ENCODE assay signal across 8 mouse cellular contexts in genomic region chr8:120569939-120570715, GRCm38 (mm10). TPM values are rescaled to one million over a fixed set of nuclear protein-coding genes. Genes with fewer than 3 reads are reported as not detected.
DNase-seq lines count a peak whose midpoint lies in the region; ATAC-seq lines count a peak whose summit lies in the region.

No protein-coding gene starts in this region.

- H3K4me1 ChIP-seq in forebrain, embryonic 16.5 days (replicated peaks; ENCODE audit: control insufficient read depth, insufficient read depth, low read length), result peaks cover 18% of the 10 kb centered on the region
- peaks cover 43% of the 10 kb centered on the region for H3K4me1 ChIP-seq in hindbrain, embryonic 13.5 days (replicated peaks)
- H3K4me1 ChIP-seq in limb, embryonic 11.5 days (ENCODE audit: control insufficient read depth, insufficient read depth, low read length), result peaks cover 18% of the 10 kb centered on the region

- ATAC-seq in forebrain, embryonic 16.5 days, result 0 out of 2 replicates have a peak, but pooled peaks have one; percentile 16
- ATAC-seq in hindbrain, embryonic 13.5 days (ENCODE audit: low FRiP score), result no peak
- ATAC-seq in limb, embryonic 11.5 days (ENCODE audit: insufficient number of reproducible peaks, low FRiP score, low TSS enrichment, low read depth), result no peak

- WGBS in forebrain, embryonic 16.5 days, result 56% methylated on average over 13 of the region's 13 CpGs
- 57% methylated on average over 13 of the region's 13 CpGs for WGBS in hindbrain, embryonic 13.5 days
- 55% methylated on average over 13 of the region's 13 CpGs for WGBS in limb, embryonic 11.5 days

- DNase-seq in left cerebral cortex, adult 18-20 months (ENCODE audit: low spot score in 2 of 2), result peak; percentile 84
- DNase-seq in left cerebral cortex, adult 11 months (ENCODE audit: low spot score), result no peak
- peak; percentile 67 for DNase-seq in c-Kit-positive CD71-positive TER-119-positive erythroid progenitor cells, embryonic 14.5 days (ENCODE audit: low spot score)
- peak; percentile 92 for DNase-seq in limb, embryonic 11.5 days (ENCODE audit: low spot score)
- DNase-seq in neural tube, embryonic 10.5 days (ENCODE audit: extremely low spot score, low spot score), result peak; percentile 86
- DNase-seq in splenic B cell, adult 2 months (ENCODE audit: low read depth, low spot score), result peak; percentile 78

- H3K27me3 ChIP-seq in forebrain, embryonic 16.5 days (replicated peaks; ENCODE audit: control insufficient read depth, insufficient read depth, low read length), result no peaks in the 10 kb centered on the region
- H3K27me3 ChIP-seq in hindbrain, embryonic 13.5 days, result no peaks in the 10 kb centered on the region
- H3K27me3 ChIP-seq in limb, embryonic 11.5 days (ENCODE audit: control insufficient read depth, insufficient read depth, low read length), result no peaks in the 10 kb centered on the region
- no peaks in the 10 kb centered on the region for H3K27me3 ChIP-seq in splenic B cell, adult 2 months (ENCODE audit: control insufficient read depth, insufficient read depth, low read length, poor library complexity, severe bottlenecking)

- no peak overlapping the region for H3K4me3 ChIP-seq in forebrain, embryonic 16.5 days (replicated peaks; ENCODE audit: low read length)
- H3K4me3 ChIP-seq in hindbrain, embryonic 13.5 days, result no peak overlapping the region
- no peak overlapping the region for H3K4me3 ChIP-seq in limb, embryonic 11.5 days (ENCODE audit: low read depth, low read length)

- H3K36me3 ChIP-seq in forebrain, embryonic 16.5 days (ENCODE audit: control insufficient read depth, insufficient read depth), result peaks cover 58% of the 10 kb centered on the region
- H3K36me3 ChIP-seq in hindbrain, embryonic 13.5 days, result peaks cover 84% of the 10 kb centered on the region
- peaks cover 65% of the 10 kb centered on the region for H3K36me3 ChIP-seq in limb, embryonic 11.5 days (ENCODE audit: control insufficient read depth, insufficient read depth, low read length)
- H3K36me3 ChIP-seq in splenic B cell, adult 2 months (ENCODE audit: control insufficient read depth, insufficient read depth, low read length, poor library complexity, severe bottlenecking), result peaks cover 35% of the 10 kb centered on the region

- H3K4me2 ChIP-seq in forebrain, embryonic 16.5 days (ENCODE audit: low read length), result no peak overlapping the region
- H3K4me2 ChIP-seq in hindbrain, embryonic 13.5 days, result no peak overlapping the region
- H3K4me2 ChIP-seq in limb, embryonic 11.5 days (ENCODE audit: low read depth, severe bottlenecking), result no peak overlapping the region

- H3K27ac ChIP-seq in forebrain, embryonic 16.5 days (ENCODE audit: low read length), result 0 out of 2 replicates have a peak overlapping the region, but pooled peaks have one; percentile 40
- H3K27ac ChIP-seq in hindbrain, embryonic 13.5 days, result 0 out of 2 replicates have a peak overlapping the region, but pooled peaks have one; percentile 50
- H3K27ac ChIP-seq in limb, embryonic 11.5 days (replicated peaks; ENCODE audit: low read depth, low read length), result no peak overlapping the region

- no peak overlapping the region; the same call in 1 of the 2 replicates for H3K9ac ChIP-seq in forebrain, embryonic 16.5 days (replicated peaks; ENCODE audit: low read depth, low read length)
- H3K9ac ChIP-seq in hindbrain, embryonic 13.5 days, result no peak overlapping the region
- H3K9ac ChIP-seq in limb, embryonic 11.5 days (ENCODE audit: low read length), result no peak overlapping the region

- H3K9me3 ChIP-seq in forebrain, embryonic 16.5 days (ENCODE audit: control insufficient read depth, low read length), result no peaks in the 10 kb centered on the region
- no peaks in the 10 kb centered on the region for H3K9me3 ChIP-seq in hindbrain, embryonic 13.5 days
- H3K9me3 ChIP-seq in limb, embryonic 11.5 days (ENCODE audit: control insufficient read depth, low read length), result no peaks in the 10 kb centered on the region

RNA-seq across cellular contexts. Expression of gene Gins2, which starts 19.0 kb away (rescaled TPM):
- 1 to 10 TPM; 2.1 to 2.4 TPM for total RNA-seq in left cerebral cortex, adult 18-20 months (2021)
- polyA plus RNA-seq in forebrain, embryonic 16.5 days (2015; fragmentation: Nextera tagmentation; extraction: Ambion mirVana), result 23.1 and 24.3 TPM in 2 replicates
- polyA plus RNA-seq in hindbrain, embryonic 13.5 days (2015; fragmentation: Nextera tagmentation; extraction: Ambion mirVana), result 23.1 and 24.5 TPM in 2 replicates
- 130 and 132 TPM in 2 replicates for polyA plus RNA-seq in limb, embryonic 11.5 days (2014; fragmentation: Nextera tagmentation; extraction: Ambion mirVana)
